Mouse (Mus musculus) small intestine, adult 2 months (tissue): ENCODE data around the gene Fgfr1op2. TPM values are rescaled to one million over a fixed set of nuclear protein-coding genes. Genes with fewer than 3 reads are reported as not detected.

Source experiments
- H3K27ac ChIP-seq: fragments of 200-500 bp; 2 replicates; pipeline ENCODE4 v1.5.1; 2012; ENCODE audit warnings: low read depth, low read length, control low read depth, inconsistent platforms; ENCODE audit not compliant: insufficient read depth
- H3K27me3 ChIP-seq: fragments of 200-500 bp; 2 replicates; pipeline ENCODE4 v1.6.1; 2012; ENCODE audit warnings: mild to moderate bottlenecking, moderate library complexity, low read length, inconsistent platforms; ENCODE audit not compliant: control insufficient read depth, insufficient read depth
- H3K36me3 ChIP-seq: fragments of 200-500 bp; 2 replicates; pipeline ENCODE4 v1.6.1; 2012; ENCODE audit warnings: mild to moderate bottlenecking, low read length, control low read depth, inconsistent platforms; ENCODE audit not compliant: control insufficient read depth, insufficient read depth
- H3K4me1 ChIP-seq: fragments of 200-500 bp; 2 replicates; pipeline ENCODE4 v1.6.1; 2012; ENCODE audit warnings: low read length, inconsistent platforms, mixed read lengths; ENCODE audit not compliant: control insufficient read depth, insufficient read depth, insufficient read length
- H3K4me3 ChIP-seq: fragments of 200-500 bp; 2 replicates; pipeline ENCODE4 v1.5.1; 2012; ENCODE audit warnings: low read depth, mild to moderate bottlenecking, control low read depth, inconsistent platforms, low read length, moderate library complexity
- CTCF ChIP-seq: fragments of 200-500 bp; IDR thresholded peaks from 2 replicates; pipeline ENCODE4 v1.5.1; 2012; ENCODE audit warnings: low read depth, mild to moderate bottlenecking, control low read depth, inconsistent platforms, low read length, moderate library complexity, mixed read lengths; ENCODE audit not compliant: insufficient replicate concordance, insufficient read length; ENCODE audit errors: extremely low read depth
- POLR2A ChIP-seq: fragments of 200-500 bp; IDR thresholded peaks from 2 replicates; pipeline ENCODE4 v1.6.1; 2012; ENCODE audit warnings: low read depth, mild to moderate bottlenecking, control low read depth, inconsistent platforms, low read length, moderate library complexity
- WGBS: fragments of 180-500 bp; shearing (Covaris S2); methylation state at CpG from one replicate; pipeline ENCODE4 v1.1.7; 2018; 5-methylcytosine and 5-hydroxymethylcytosine counted together
- polyA plus RNA-seq: library from polyadenylated mRNA; depleted of rRNA; stranded (reverse); fragments of >200 nt; gene quantifications from 2 replicates; pipeline ENCODE4 v1.2.3, GENCODE M21; 2012

Fgfr1op2 gene
- polyA plus RNA-seq, 1 experiment: 54.7 TPM

- peaks cover 56% of the 10 kb centered on the region for H3K36me3 ChIP-seq
Observed at GRCm38 (mm10) chr6:146603651-146604050, 26.6 kb downstream of the Fgfr1op2 start.

GRCm38 (mm10) chr6:146611385-146611784, 34.4 kb downstream of the Fgfr1op2 start:
- TF ChIP-seq CTCF: no peak
- no peak for TF ChIP-seq POLR2A
- Histone ChIP-seq H3K4me3 (no peak overlapping the region), H3K27ac (no peak overlapping the region), H3K4me1 (no peaks in the 10 kb centered on the region), H3K27me3 (no peaks in the 10 kb centered on the region), H3K36me3 (peaks cover 37% of the 10 kb centered on the region)
- 86% methylated on average over 6 of the region's 6 CpGs for WGBS

More at GRCm38 (mm10) chr6:146603651-146604050, 26.6 kb downstream of the Fgfr1op2 start:
- H3K4me1 ChIP-seq: no peaks in the 10 kb centered on the region
- 91% methylated on average over 10 of the region's 10 CpGs for WGBS
- H3K27ac ChIP-seq: no peak overlapping the region
- no peaks in the 10 kb centered on the region for H3K27me3 ChIP-seq
- TF ChIP-seq CTCF: no peak
- TF ChIP-seq POLR2A: no peak
- no peak overlapping the region for H3K4me3 ChIP-seq

DNA sequence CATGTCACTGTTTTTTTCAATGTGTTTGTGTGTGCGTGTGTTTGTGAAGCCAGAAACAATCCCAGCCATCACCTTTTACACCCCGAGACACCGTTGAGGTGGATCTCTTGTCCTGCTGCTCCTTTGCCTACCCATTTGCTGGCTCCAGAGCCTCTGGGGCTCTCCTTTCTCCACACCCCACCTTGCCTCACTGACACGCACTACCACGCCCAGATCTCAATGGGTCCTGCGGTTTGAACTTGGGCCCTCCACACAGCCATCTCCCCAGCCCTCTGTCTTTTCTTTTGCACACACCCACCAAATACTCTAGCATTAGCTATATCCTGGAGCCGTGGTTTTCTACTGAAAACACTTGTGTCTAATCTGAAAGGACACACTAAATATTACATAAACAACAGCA, 34.9 kb downstream of the Fgfr1op2 start:
- TF ChIP-seq POLR2A (no peak), CTCF (no peak)

GRCm38 (mm10) chr6:146612736-146613135, 35.7 kb downstream of the Fgfr1op2 start:
- no peaks in the 10 kb centered on the region for H3K27me3 ChIP-seq
- WGBS: 94% methylated on average over 5 of the region's 5 CpGs
- H3K4me3 ChIP-seq: no peak overlapping the region
- no peak overlapping the region for H3K27ac ChIP-seq
- TF ChIP-seq CTCF (no peak), POLR2A (no peak)
- no peaks in the 10 kb centered on the region for H3K4me1 ChIP-seq
- H3K36me3 ChIP-seq: peaks cover 41% of the 10 kb centered on the region

More for the DNA sequence above, 34.9 kb downstream of the Fgfr1op2 start:
- H3K4me3 ChIP-seq: no peak overlapping the region
- no peak overlapping the region for H3K27ac ChIP-seq
- no peaks in the 10 kb centered on the region for H3K4me1 ChIP-seq
- H3K27me3 ChIP-seq: no peaks in the 10 kb centered on the region
- peaks cover 38% of the 10 kb centered on the region for H3K36me3 ChIP-seq
- 78% methylated on average over 7 of the region's 7 CpGs for WGBS

GRCm38 (mm10) chr6:146613907-146614306, 36.9 kb downstream of the Fgfr1op2 start:
- WGBS: 94% methylated on average over 5 of the region's 5 CpGs
- TF ChIP-seq CTCF (no peak), POLR2A (no peak)
- Histone ChIP-seq H3K27ac (no peak overlapping the region), H3K4me3 (no peak overlapping the region), H3K4me1 (no peaks in the 10 kb centered on the region), H3K27me3 (no peaks in the 10 kb centered on the region), H3K36me3 (peaks cover 48% of the 10 kb centered on the region)

- H3K27ac ChIP-seq: no peak overlapping the region
- no peak for TF ChIP-seq CTCF
- no peak for TF ChIP-seq POLR2A
- no peak overlapping the region for H3K4me3 ChIP-seq
- peaks cover 43% of the 10 kb centered on the region for H3K36me3 ChIP-seq
- H3K27me3 ChIP-seq: no peaks in the 10 kb centered on the region
- H3K4me1 ChIP-seq: no peaks in the 10 kb centered on the region
- WGBS: 80% methylated on average over 5 of the region's 5 CpGs
Observed at GRCm38 (mm10) chr6:146614541-146614940, 37.5 kb downstream of the Fgfr1op2 start.

DNA sequence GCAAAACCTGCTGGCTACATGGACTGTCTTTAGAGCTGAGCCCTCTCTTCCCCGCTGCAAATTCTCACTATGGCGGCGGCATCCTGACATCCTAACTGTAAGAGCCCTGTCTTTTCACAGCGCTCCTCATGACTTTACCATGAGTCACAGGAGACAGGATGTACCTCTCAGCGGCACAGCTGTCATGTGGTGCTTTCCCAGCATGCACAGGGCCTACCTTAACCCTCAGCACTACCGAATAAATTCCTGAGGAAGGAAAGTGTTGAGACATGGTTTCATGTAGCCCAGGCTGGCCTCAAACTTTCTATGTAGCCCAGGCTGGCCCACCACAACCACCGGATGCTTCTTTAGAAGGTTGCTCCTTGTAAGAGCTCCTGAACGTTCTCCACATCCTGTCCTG, 38.9 kb downstream of the Fgfr1op2 start:
- 93% methylated on average over 8 of the region's 8 CpGs for WGBS

More for the DNA sequence above, 38.9 kb downstream of the Fgfr1op2 start:
- no peaks in the 10 kb centered on the region for H3K27me3 ChIP-seq
- H3K4me1 ChIP-seq: no peaks in the 10 kb centered on the region
- peaks cover 41% of the 10 kb centered on the region for H3K36me3 ChIP-seq
- TF ChIP-seq CTCF: no peak
- no peak for TF ChIP-seq POLR2A
- H3K27ac ChIP-seq: no peak overlapping the region
- no peak overlapping the region for H3K4me3 ChIP-seq
